Mouse (Mus musculus): ENCODE results near the gene Snrnp35.

- no peak for TF ChIP-seq TCF3 (IDR thresholded peaks at IDR 0.05; ENCODE audit: insufficient read length, low read depth)
- TF ChIP-seq POLR2A (IDR thresholded peaks at IDR 0.05; ENCODE audit: insufficient read length, low read depth): no peak
- TF ChIP-seq MAX (IDR thresholded peaks at IDR 0.05; ENCODE audit: low read depth): no peak
- no peak for TF ChIP-seq E2F4 (IDR thresholded peaks at IDR 0.05; ENCODE audit: insufficient read depth)
- TF ChIP-seq SRF (IDR thresholded peaks at IDR 0.05; ENCODE audit: control insufficient read depth, insufficient read length, low read depth): no peak
- TF ChIP-seq USF1 (IDR thresholded peaks at IDR 0.05; ENCODE audit: low read depth): no peak
- no peak for TF ChIP-seq TCF12 (IDR thresholded peaks at IDR 0.05; ENCODE audit: insufficient read depth, poor library complexity, severe bottlenecking)
- TF ChIP-seq POLR2AphosphoS2 (IDR thresholded peaks at IDR 0.05; ENCODE audit: insufficient read length, low read depth): no peak
- TF ChIP-seq REST (IDR thresholded peaks at IDR 0.05; ENCODE audit: insufficient read depth, insufficient read length): no peak
These were observed 40.1 kb downstream of the Snrnp35 start for GRCm38 (mm10) chr5:124523032-124523431.
